Mouse (Mus musculus) layer of hippocampus, adult 11-12 months (tissue): ENCODE data around the gene Cdk2ap2.
"Not testable (repeated sequence)": the region's sequence is repeated elsewhere in the genome, so short reads cannot be mapped to it uniquely, and the experiment has no call there.

ENCODE experiments used
- DNase-seq: peaks from one replicate; pipeline ENCODE4 v3.0.0; 2022; ENCODE audit warnings: low spot score

Cdk2ap2 gene

GRCm38 (mm10) chr19:4096642-4097440 is at the start of gene Cdk2ap2:
Gene Cdk2ap2, plus strand, starts transcription at chr19:4097182.
- peak; percentile 100 for DNase-seq

GRCm38 (mm10) chr19:4047859-4048258 is 49.1 kb upstream of the Cdk2ap2 start:
- DNase-seq = peak; percentile 79

- DNase-seq = not testable (repeated sequence)
Measured at GRCm38 (mm10) chr19:4049069-4049468, 47.9 kb upstream of the Cdk2ap2 start.

- DNase-seq = no peak
Measured at GRCm38 (mm10) chr19:4051016-4051415, 46.0 kb upstream of the Cdk2ap2 start.

- DNase-seq = peak; percentile 52
Measured at GRCm38 (mm10) chr19:4051741-4052515, 45.1 kb upstream of the Cdk2ap2 start.

GRCm38 (mm10) chr19:4052516-4053030 is 44.4 kb upstream of the Cdk2ap2 start:
- DNase-seq = no peak

GRCm38 (mm10) chr19:4054613-4055012 is 42.4 kb upstream of the Cdk2ap2 start:
- no peak for DNase-seq

GRCm38 (mm10) chr19:4055216-4055946 is 41.6 kb upstream of the Cdk2ap2 start:
- DNase-seq = no peak

- no peak for DNase-seq
Measured at GRCm38 (mm10) chr19:4055947-4056693, 40.9 kb upstream of the Cdk2ap2 start.

GRCm38 (mm10) chr19:4056727-4057126 is 40.3 kb upstream of the Cdk2ap2 start:
- DNase-seq = no peak

GRCm38 (mm10) chr19:4057389-4057788 is 39.6 kb upstream of the Cdk2ap2 start:
- DNase-seq = no peak

- DNase-seq = no peak
Measured at GRCm38 (mm10) chr19:4057962-4058361, 39.0 kb upstream of the Cdk2ap2 start.

- DNase-seq = no peak
Measured at GRCm38 (mm10) chr19:4058581-4058980, 38.4 kb upstream of the Cdk2ap2 start.

GRCm38 (mm10) chr19:4059069-4059740 is 37.8 kb upstream of the Cdk2ap2 start, which contains the start of gene Gstp3:
Gene Gstp3, minus strand, starts transcription at chr19:4059569.
- no peak for DNase-seq

GRCm38 (mm10) chr19:4060044-4060898 is 36.7 kb upstream of the Cdk2ap2 start:
- DNase-seq = not testable (repeated sequence)

GRCm38 (mm10) chr19:4060899-4061465 is 36.0 kb upstream of the Cdk2ap2 start:
- DNase-seq = no peak

GRCm38 (mm10) chr19:4063357-4063756 is 33.6 kb upstream of the Cdk2ap2 start:
- DNase-seq = not testable (repeated sequence)

GRCm38 (mm10) chr19:4064501-4064900 is 32.5 kb upstream of the Cdk2ap2 start:
- not testable (repeated sequence) for DNase-seq

- no peak for DNase-seq
Measured at GRCm38 (mm10) chr19:4066280-4066679, 30.7 kb upstream of the Cdk2ap2 start.
